Mouse (Mus musculus): ENCODE measurements around the gene Rrnad1. TPM values are rescaled to one million over a fixed set of nuclear protein-coding genes. Genes with fewer than 3 reads are reported as not detected.
A peak's percentile ranks its signal among the peaks of the same experiment; 100 is the strongest.
"Not testable (repeated sequence)": the region's sequence is repeated elsewhere in the genome, so short reads cannot be mapped to it uniquely, and the experiment has no call there.

Rrnad1 gene
- polyA plus RNA-seq, 1 experiment from 2014 or later: 19.1 TPM

DNA sequence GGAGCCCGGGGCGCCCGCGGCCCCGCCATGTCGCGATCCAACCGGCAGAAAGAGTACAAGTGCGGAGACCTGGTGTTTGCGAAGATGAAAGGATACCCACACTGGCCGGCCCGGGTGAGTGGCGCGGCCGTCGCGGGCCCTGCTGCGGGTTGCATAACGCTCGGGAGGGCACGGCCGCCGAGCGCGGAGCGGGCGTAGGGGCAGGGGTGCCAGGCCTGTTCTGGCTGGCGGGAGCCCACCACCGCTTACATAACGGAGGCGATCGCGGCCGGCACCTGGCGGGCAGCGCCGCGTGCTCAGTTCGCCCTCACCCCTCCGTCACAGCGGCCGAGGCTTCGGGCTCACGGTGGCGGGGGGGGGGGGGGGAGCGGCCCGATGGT is 23.9 kb downstream of the Rrnad1 start:
- DNase-seq (ENCODE audit: extremely low spot score, low spot score): no peak
- WGBS: 0% methylated on average over 40 of the region's 47 CpGs
- peaks cover 51% of the 10 kb centered on the region for H3K4me1 ChIP-seq
- H3K4me3 ChIP-seq: peak overlapping the region; percentile 98
- H3K9me3 ChIP-seq: no peaks in the 10 kb centered on the region
- H3K27ac ChIP-seq: peak overlapping the region; percentile 98
- H3K36me3 ChIP-seq (replicated peaks): no peaks in the 10 kb centered on the region; the same call in 1 of the 2 replicates
- no peaks in the 10 kb centered on the region for H3K27me3 ChIP-seq (ENCODE audit: poor library complexity, severe bottlenecking)

GRCm38 (mm10) chr3:87905880-87906485 is 24.5 kb downstream of the Rrnad1 start, which contains the start of gene Hdgf:
Gene Hdgf, plus strand, starts transcription at chr3:87906321.
- peaks cover 45% of the 10 kb centered on the region for H3K4me1 ChIP-seq
- peak within 1 kb of the TSS; percentile 98 for H3K4me3 ChIP-seq
- H3K27me3 ChIP-seq (ENCODE audit: poor library complexity, severe bottlenecking): no peaks in the 10 kb centered on the region
- no peaks in the 10 kb centered on the region; the same call in 1 of the 2 replicates for H3K36me3 ChIP-seq (replicated peaks)
- peak; percentile 96 for DNase-seq (ENCODE audit: extremely low spot score, low spot score)
- H3K9me3 ChIP-seq: no peaks in the 10 kb centered on the region
- WGBS: 1% methylated on average over 57 of the region's 57 CpGs
- peak within 1 kb of the TSS; percentile 98 for H3K27ac ChIP-seq

DNA sequence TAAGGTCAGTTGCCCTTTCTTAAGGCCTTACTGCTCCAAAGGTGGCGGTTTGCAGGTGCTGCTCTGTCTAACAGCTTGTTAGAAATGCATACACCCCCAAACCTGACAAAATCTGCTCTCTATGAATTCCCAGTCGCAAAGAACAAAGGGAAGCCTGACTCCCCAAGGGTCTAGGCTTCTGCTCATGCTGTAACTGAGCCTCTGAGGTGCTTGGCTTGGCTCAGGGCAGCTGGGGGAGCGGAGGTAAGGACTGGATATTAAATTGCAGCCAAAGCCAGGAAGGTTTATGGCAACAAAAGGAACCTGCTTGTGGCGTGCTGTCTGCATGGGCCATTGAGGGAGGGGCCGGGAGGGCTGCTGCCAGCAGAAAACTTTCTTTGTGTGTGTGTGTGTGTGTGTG is 26.7 kb downstream of the Rrnad1 start:
- DNase-seq (ENCODE audit: extremely low spot score, low spot score): no peak
- WGBS: 54% methylated on average over 5 of the region's 5 CpGs
- H3K27ac ChIP-seq: peak overlapping the region; percentile 72

DNA sequence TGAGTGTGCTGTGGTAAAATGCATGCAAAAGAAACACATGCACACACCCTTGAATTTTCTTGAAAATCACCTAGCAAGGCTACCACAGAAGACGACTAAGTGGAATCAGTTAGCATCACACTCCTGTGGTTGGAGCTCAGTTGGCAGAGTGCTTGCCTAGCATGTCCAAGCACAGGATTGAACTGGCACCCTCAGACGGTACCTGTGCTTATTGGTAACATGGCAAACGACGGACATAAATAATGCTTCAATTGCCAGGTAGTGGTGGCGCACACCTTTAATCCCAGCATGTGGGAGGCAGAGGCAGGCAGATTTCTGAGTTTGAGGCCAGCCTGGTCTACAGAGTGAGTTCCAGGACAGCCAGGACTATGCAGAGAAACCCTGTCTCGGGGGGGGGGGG is 28.6 kb downstream of the Rrnad1 start:
- 80% methylated on average over 6 of the region's 6 CpGs for WGBS
- H3K4me1 ChIP-seq; H3K9me3 ChIP-seq; H3K36me3 ChIP-seq (replicated peaks); DNase-seq (ENCODE audit: extremely low spot score, low spot score); H3K27me3 ChIP-seq (ENCODE audit: poor library complexity, severe bottlenecking); H3K27ac ChIP-seq; H3K4me3 ChIP-seq: not testable (repeated sequence)

More for the DNA sequence above, 26.7 kb downstream of the Rrnad1 start:
- Histone ChIP-seq H3K36me3 (replicated peaks) (no peaks in the 10 kb centered on the region; the same call in 1 of the 2 replicates), H3K27me3 (ENCODE audit: poor library complexity, severe bottlenecking) (no peaks in the 10 kb centered on the region), H3K4me3 (no peak overlapping the region), H3K4me1 (peaks cover 23% of the 10 kb centered on the region), H3K9me3 (no peaks in the 10 kb centered on the region)

DNA sequence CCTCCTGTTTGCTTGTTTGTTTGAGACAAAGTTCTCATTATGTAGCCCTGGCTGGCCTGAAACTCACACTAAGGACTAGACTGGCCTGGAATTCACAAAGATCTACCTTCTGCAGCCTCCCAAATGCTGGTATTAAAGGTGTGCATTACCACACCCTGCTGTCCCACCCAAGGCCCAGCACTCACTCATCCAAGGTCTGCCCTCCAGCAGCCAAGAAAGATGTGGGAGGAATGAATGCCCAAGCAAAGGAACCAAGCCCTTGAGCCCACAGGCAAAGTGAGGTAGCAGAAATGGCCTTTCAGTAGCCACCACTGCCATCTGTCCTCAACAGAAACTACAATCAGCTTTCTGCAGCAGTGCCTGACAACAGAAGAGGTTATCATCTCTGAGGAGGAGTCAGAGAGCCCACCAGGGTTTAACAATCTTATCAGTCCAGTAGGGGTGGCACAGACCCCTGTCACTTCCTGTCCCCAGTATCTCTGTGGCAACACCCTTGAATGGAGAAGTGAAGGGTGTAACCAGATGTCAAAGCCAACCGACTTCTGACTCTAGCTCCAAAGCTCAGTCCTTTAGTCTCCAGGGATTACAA is 29.4 kb downstream of the Rrnad1 start:
- 69% methylated on average over 1 of the region's 1 CpGs for WGBS
- no peak for DNase-seq (ENCODE audit: extremely low spot score, low spot score)
- Histone ChIP-seq H3K4me3 (peak overlapping the region; percentile 7; the same call in 1 of the 2 replicates), H3K27me3 (ENCODE audit: poor library complexity, severe bottlenecking) (no peaks in the 10 kb centered on the region), H3K27ac (no peak overlapping the region; the same call in 1 of the 2 replicates), H3K4me1 (peaks cover 6% of the 10 kb centered on the region; the same call in 1 of the 2 replicates), H3K9me3 (no peaks in the 10 kb centered on the region), H3K36me3 (replicated peaks) (no peaks in the 10 kb centered on the region)

DNA sequence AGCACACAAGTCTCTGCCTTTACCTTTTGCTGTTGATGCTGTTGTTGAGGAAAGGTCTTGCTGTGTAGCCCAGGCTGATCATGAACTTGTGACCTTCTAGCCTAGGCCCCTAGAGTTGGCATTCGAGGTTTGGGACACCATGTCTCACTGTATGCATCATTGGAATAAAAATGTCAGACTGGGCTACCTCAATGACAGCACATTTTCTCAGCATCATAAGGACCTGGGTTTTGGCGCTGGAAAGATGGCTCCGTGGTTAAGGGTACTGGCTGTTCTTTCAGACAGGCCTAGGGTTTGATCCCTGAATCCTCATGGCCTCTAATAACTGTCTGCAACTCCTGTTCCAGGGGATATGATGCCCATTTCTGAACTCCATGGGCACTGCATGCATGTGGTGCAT is 30.7 kb downstream of the Rrnad1 start:
- H3K36me3 ChIP-seq (replicated peaks): no peaks in the 10 kb centered on the region
- no peak for DNase-seq (ENCODE audit: extremely low spot score, low spot score)
- H3K9me3 ChIP-seq: no peaks in the 10 kb centered on the region
- WGBS: 81% methylated on average over 3 of the region's 3 CpGs
- no peak overlapping the region for H3K4me3 ChIP-seq
- no peaks in the 10 kb centered on the region for H3K27me3 ChIP-seq (ENCODE audit: poor library complexity, severe bottlenecking)
- no peak overlapping the region for H3K27ac ChIP-seq
- H3K4me1 ChIP-seq: peaks cover 6% of the 10 kb centered on the region; the same call in 1 of the 2 replicates

GRCm38 (mm10) chr3:87899266-87899665 is 31.3 kb downstream of the Rrnad1 start:
- H3K4me3 ChIP-seq: no peak overlapping the region
- whole genome bisulfite sequencing: 77% methylated on average over 3 of the region's 3 CpGs

DNA sequence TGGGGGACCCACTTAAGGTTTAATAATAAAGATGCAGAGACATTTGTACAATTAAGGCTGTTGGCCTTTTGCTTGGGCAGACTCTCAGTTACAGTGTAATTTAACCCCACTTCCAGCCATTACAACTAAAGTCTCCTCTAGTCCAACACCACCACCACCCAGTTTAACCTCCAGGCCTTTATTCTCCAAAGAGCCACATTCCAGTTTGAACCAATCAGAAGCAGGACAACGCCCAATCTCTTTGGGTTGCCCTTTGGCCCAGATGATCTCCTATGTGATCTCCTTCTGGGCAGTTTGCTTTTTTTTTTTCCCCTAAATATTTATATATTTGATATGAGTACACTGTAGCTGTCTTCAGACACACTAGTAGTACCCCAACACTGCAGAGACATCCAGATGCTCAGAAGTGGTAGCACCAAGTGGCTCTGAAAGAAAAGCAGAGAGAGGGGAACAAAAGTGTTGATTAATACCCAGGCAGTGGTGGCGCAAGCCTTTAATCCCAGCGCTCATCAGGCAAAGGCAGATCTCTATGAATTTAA is 37.1 kb downstream of the Rrnad1 start:
- Histone ChIP-seq H3K4me1 (no peaks in the 10 kb centered on the region), H3K9me3 (peaks cover under 1% of the 10 kb centered on the region; the same call in 1 of the 2 replicates), H3K36me3 (replicated peaks) (no peaks in the 10 kb centered on the region), H3K4me3 (no peak overlapping the region), H3K27ac (no peak overlapping the region), H3K27me3 (ENCODE audit: poor library complexity, severe bottlenecking) (no peaks in the 10 kb centered on the region)
- DNase-seq (ENCODE audit: extremely low spot score, low spot score): no peak
- WGBS: 71% methylated on average over 3 of the region's 3 CpGs

More at GRCm38 (mm10) chr3:87899266-87899665, 31.3 kb downstream of the Rrnad1 start:
- no peak for DNase-seq (ENCODE audit: extremely low spot score, low spot score)
- H3K36me3 ChIP-seq (replicated peaks): no peaks in the 10 kb centered on the region
- no peak overlapping the region for H3K27ac ChIP-seq
- no peaks in the 10 kb centered on the region for H3K9me3 ChIP-seq
- H3K27me3 ChIP-seq (ENCODE audit: poor library complexity, severe bottlenecking): no peaks in the 10 kb centered on the region
- H3K4me1 ChIP-seq: peaks cover 6% of the 10 kb centered on the region; the same call in 1 of the 2 replicates

DNA sequence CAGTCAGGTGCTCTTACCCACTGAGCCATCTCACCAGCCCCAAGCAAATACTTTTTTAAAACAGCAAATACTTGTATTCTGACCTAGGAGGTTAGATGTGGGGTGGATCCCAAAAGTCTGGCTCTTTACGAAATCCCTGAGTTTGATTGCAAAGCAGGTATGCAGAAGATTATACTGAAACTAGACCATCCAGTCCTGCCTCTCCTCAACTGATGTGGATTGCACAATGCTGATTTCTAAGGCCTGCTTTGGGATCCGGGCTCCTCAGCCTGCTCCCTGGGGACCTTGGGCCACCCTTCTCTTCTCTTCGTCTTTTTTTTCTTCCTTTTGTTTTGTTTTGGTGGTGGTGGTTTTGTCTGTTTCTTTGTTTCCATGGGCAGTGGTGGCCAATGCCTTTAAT is 39.0 kb downstream of the Rrnad1 start:
- no peak overlapping the region for H3K4me3 ChIP-seq
- H3K9me3 ChIP-seq: peaks cover 6% of the 10 kb centered on the region; the same call in 1 of the 2 replicates
- no peak overlapping the region for H3K27ac ChIP-seq
- WGBS: 60% methylated on average over 3 of the region's 3 CpGs
- no peak for DNase-seq (ENCODE audit: extremely low spot score, low spot score)
- H3K27me3 ChIP-seq (ENCODE audit: poor library complexity, severe bottlenecking): no peaks in the 10 kb centered on the region
- no peaks in the 10 kb centered on the region for H3K4me1 ChIP-seq
- H3K36me3 ChIP-seq (replicated peaks): no peaks in the 10 kb centered on the region

- not testable (repeated sequence) for DNase-seq (ENCODE audit: extremely low spot score, low spot score); H3K27me3 ChIP-seq (ENCODE audit: poor library complexity, severe bottlenecking); H3K9me3 ChIP-seq; H3K4me3 ChIP-seq; H3K27ac ChIP-seq; H3K36me3 ChIP-seq (replicated peaks)
- H3K4me1 ChIP-seq: peaks cover 21% of the 10 kb centered on the region
- WGBS: 88% methylated on average over 4 of the region's 4 CpGs
Measured at GRCm38 (mm10) chr3:87887400-87887799, 43.1 kb downstream of the Rrnad1 start.

GRCm38 (mm10) chr3:87886416-87886815 is 44.1 kb downstream of the Rrnad1 start:
- H3K27me3 ChIP-seq (ENCODE audit: poor library complexity, severe bottlenecking): no peaks in the 10 kb centered on the region
- H3K36me3 ChIP-seq (replicated peaks): peaks cover 15% of the 10 kb centered on the region
- peaks cover 21% of the 10 kb centered on the region for H3K4me1 ChIP-seq
- 88% methylated on average over 6 of the region's 6 CpGs for WGBS
- H3K9me3 ChIP-seq: peaks cover 6% of the 10 kb centered on the region; the same call in 1 of the 2 replicates
- H3K27ac ChIP-seq: peak overlapping the region; percentile 96; the same call in 1 of the 2 replicates
- peak overlapping the region; percentile 100; the same call in 1 of the 2 replicates for H3K4me3 ChIP-seq
- DNase-seq (ENCODE audit: extremely low spot score, low spot score): no peak

DNA sequence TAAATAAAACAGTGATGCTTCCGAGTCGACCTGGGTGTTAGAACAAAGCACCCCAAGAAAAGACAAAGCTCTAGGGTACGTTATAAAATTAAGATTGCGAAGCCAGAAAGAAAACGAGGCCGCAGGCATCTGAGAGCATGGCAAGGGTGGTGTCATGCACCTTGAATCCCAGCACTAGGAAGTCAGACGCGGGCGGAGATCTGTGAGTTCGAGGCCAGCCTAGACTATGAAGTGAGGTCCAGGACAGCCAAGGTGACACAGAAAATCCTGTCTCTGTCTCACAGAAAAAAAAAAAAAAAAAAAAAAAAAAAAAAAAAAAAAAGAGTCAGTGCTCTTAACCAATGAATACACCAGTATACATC is 44.5 kb downstream of the Rrnad1 start:
- Histone ChIP-seq H3K27ac (peak overlapping the region; percentile 96), H3K36me3 (replicated peaks) (peaks cover 20% of the 10 kb centered on the region), H3K4me1 (peaks cover 21% of the 10 kb centered on the region)

More for the DNA sequence above, 44.5 kb downstream of the Rrnad1 start:
- peak overlapping the region; percentile 100 for H3K4me3 ChIP-seq
- WGBS: 11% methylated on average over 10 of the region's 10 CpGs
- no peak for DNase-seq (ENCODE audit: extremely low spot score, low spot score)
- H3K9me3 ChIP-seq: peaks cover 6% of the 10 kb centered on the region; the same call in 1 of the 2 replicates
- H3K27me3 ChIP-seq (ENCODE audit: poor library complexity, severe bottlenecking): no peaks in the 10 kb centered on the region

All from forebrain, embryonic 10.5 days (tissue).